Comparison of ENCODE assay signal across 35 mouse cellular contexts in the genomic region with DNA sequence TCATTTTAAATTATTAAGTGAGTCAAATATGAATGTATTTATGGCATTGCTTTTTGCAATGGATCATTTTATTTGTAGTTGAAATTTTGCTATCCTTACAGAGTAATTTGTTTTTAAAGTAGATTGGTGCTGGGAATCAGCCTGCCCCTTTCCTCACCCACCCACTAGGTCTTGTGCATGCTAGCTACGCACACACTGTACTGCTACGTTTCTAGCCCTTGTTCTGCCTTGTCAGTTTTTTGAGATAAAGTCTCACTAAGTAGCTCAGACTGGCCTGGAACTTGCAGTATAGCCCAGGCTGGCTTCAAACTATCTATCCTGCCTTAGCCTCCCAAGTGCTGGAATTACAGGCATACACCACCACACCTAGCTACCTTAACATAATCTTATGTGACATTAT.
"Had no signal": no experiment of that assay in that cellular context is flagged by ENCODE, and none has a peak within 500 bp of the region (broad histone marks: within the 10 kb centered on the region; RNA-seq: fewer than 3 reads in every experiment).

No protein-coding gene starts in this region.

- H3K4me1 ChIP-seq: heart, embryonic 10.5 days; heart, embryonic 12.5 days; heart, embryonic 13.5 days; heart, embryonic 15.5 days; hindbrain, embryonic 10.5 days; hindbrain, embryonic 12.5 days; hindbrain, embryonic 13.5 days; hindbrain, embryonic 15.5 days; intestine, embryonic 15.5 days; kidney, embryonic 15.5 days had no signal

- ATAC-seq: hindbrain, embryonic 16.5 days; hindbrain, postnatal 0 days; inflammation-experienced regulatory T-cells, adult 6 months; intestine, embryonic 15.5 days; intestine, embryonic 16.5 days; intestine, postnatal 0 days had no signal

- H3K27me3 ChIP-seq: heart, embryonic 12.5 days; heart, embryonic 13.5 days; heart, embryonic 15.5 days; hindbrain, embryonic 12.5 days; hindbrain, embryonic 13.5 days; hindbrain, embryonic 15.5 days; intestine, embryonic 15.5 days; kidney, embryonic 15.5 days had no signal

- DNase-seq: heart, adult 18-20 months; heart, adult 2 months; heart, postnatal 10 days; heart, postnatal 14 days; heart, postnatal 36 days; heart, postnatal 4 days; kidney, adult 11 months; kidney, adult 18-20 months; kidney, adult 2 months; kidney, adult 8-10 months; kidney, adult 9 months; kidney, postnatal 10 days; kidney, postnatal 14 days; kidney, postnatal 25 days; kidney, postnatal 36 days; kidney, postnatal 4 days; layer of hippocampus, adult 9-11 months had no signal

- H3K27ac ChIP-seq: heart, adult 2 months; heart, embryonic 10.5 days; heart, embryonic 13.5 days; heart, embryonic 15.5 days; hindbrain, embryonic 10.5 days; hindbrain, embryonic 12.5 days; hindbrain, embryonic 13.5 days; hindbrain, embryonic 15.5 days; hindbrain, postnatal 0 days; intestine, embryonic 15.5 days; kidney, embryonic 15.5 days; kidney, postnatal 0 days; layer of hippocampus, adult 2 months had no signal

- H3K9me3 ChIP-seq: heart, embryonic 10.5 days; heart, embryonic 12.5 days; heart, embryonic 13.5 days; heart, embryonic 15.5 days; hindbrain, embryonic 10.5 days; hindbrain, embryonic 12.5 days; hindbrain, embryonic 13.5 days; hindbrain, embryonic 15.5 days; intestine, embryonic 15.5 days; kidney, embryonic 15.5 days had no signal

- H3K4me2 ChIP-seq: heart, embryonic 11.5 days; heart, embryonic 12.5 days; heart, embryonic 13.5 days; heart, embryonic 15.5 days; hindbrain, embryonic 12.5 days; hindbrain, embryonic 13.5 days; hindbrain, embryonic 15.5 days; intestine, embryonic 15.5 days; kidney, embryonic 15.5 days had no signal

- H3K9ac ChIP-seq: heart, embryonic 12.5 days; heart, embryonic 13.5 days; heart, embryonic 15.5 days; hindbrain, embryonic 12.5 days; hindbrain, embryonic 13.5 days; hindbrain, embryonic 15.5 days; intestine, embryonic 15.5 days; kidney, embryonic 15.5 days had no signal

- H3K4me3 ChIP-seq: heart, adult 2 months; heart, embryonic 10.5 days; heart, embryonic 12.5 days; heart, embryonic 13.5 days; heart, embryonic 15.5 days; hindbrain, embryonic 10.5 days; hindbrain, embryonic 12.5 days; hindbrain, embryonic 13.5 days; hindbrain, embryonic 15.5 days; intestine, embryonic 15.5 days; kidney, embryonic 15.5 days; layer of hippocampus, adult 2 months had no signal
